Mouse (Mus musculus) hindbrain, embryonic 15.5 days (tissue): ENCODE measurements at regions not wholly inside any gene's neighbourhood (a gene's known extent, or its start where the extent isn't known, plus 50 kb on each side); places are given as distances from the start of the nearest gene placed in this dataset.

Experiments used
- ATAC-seq: fragments of 200-750 bp; cut with Nextera tagmentation; 2 replicates; pipeline ENCODE4 v1.8.0; 2017; ENCODE audit warnings: low read depth, moderate number of reproducible peaks, moderate TSS enrichment; ENCODE audit not compliant: low FRiP score
- H3K27ac ChIP-seq: fragments of 300-500 bp; sonication (generic); replicated peaks from 2 replicates; pipeline ENCODE4 v1.5.1; 2015; ENCODE audit warnings: mild to moderate bottlenecking, inconsistent platforms
- H3K27me3 ChIP-seq: fragments of 300-500 bp; sonication (generic); 2 replicates; pipeline ENCODE4 v1.6.1; 2015; ENCODE audit warnings: control low read depth, inconsistent platforms
- H3K36me3 ChIP-seq: fragments of 300-500 bp; sonication (generic); 2 replicates; pipeline ENCODE4 v1.6.1; 2015; ENCODE audit warnings: control low read depth, inconsistent platforms
- H3K4me1 ChIP-seq: fragments of 300-500 bp; sonication (generic); replicated peaks from 2 replicates; pipeline ENCODE4 v1.6.1; 2015; ENCODE audit warnings: control low read depth, inconsistent platforms
- H3K4me2 ChIP-seq: fragments of 300-500 bp; sonication (generic); 2 replicates; pipeline ENCODE4 v1.6.1; 2015; ENCODE audit warnings: moderate library complexity, mild to moderate bottlenecking, inconsistent platforms
- H3K4me3 ChIP-seq: fragments of 300-500 bp; sonication (generic); 2 replicates; pipeline ENCODE4 v1.5.1; 2015; ENCODE audit warnings: mild to moderate bottlenecking, inconsistent platforms
- H3K9ac ChIP-seq: fragments of 300-500 bp; sonication (generic); 2 replicates; pipeline ENCODE4 v1.6.1; 2015; ENCODE audit warnings: inconsistent platforms
- H3K9me3 ChIP-seq: fragments of 300-500 bp; sonication (generic); 2 replicates; pipeline ENCODE4 v1.6.1; 2016; ENCODE audit warnings: control low read depth, inconsistent platforms
- WGBS: fragments of 180-500 bp; shearing (Covaris S2); methylation state at CpG from one replicate; pipeline ENCODE4 v1.1.7; 2015; 5-methylcytosine and 5-hydroxymethylcytosine counted together

- no peak overlapping the region for H3K4me2 ChIP-seq
- H3K27me3 ChIP-seq, result no peaks in the 10 kb centered on the region
- no peak overlapping the region for H3K4me3 ChIP-seq
- 51% methylated on average over 4 of the region's 4 CpGs for WGBS
- H3K9ac ChIP-seq, result no peak overlapping the region
- no peaks in the 10 kb centered on the region for H3K9me3 ChIP-seq
- ATAC-seq, result no peak
- no peaks in the 10 kb centered on the region for H3K4me1 ChIP-seq
- H3K27ac ChIP-seq, result no peak overlapping the region
- H3K36me3 ChIP-seq, result no peaks in the 10 kb centered on the region
Measured at GRCm38 (mm10) chr7:138066921-138067320, 330.6 kb downstream of the Tcerg1l start.

GRCm38 (mm10) chr7:138075231-138075630 is 322.3 kb downstream of the Tcerg1l start:
- no peaks in the 10 kb centered on the region for H3K9me3 ChIP-seq
- H3K9ac ChIP-seq, result no peak overlapping the region
- no peak overlapping the region for H3K4me3 ChIP-seq
- 66% methylated on average over 3 of the region's 3 CpGs for WGBS
- ATAC-seq, result no peak
- no peak overlapping the region for H3K27ac ChIP-seq
- H3K4me2 ChIP-seq, result no peak overlapping the region
- no peaks in the 10 kb centered on the region for H3K36me3 ChIP-seq
- no peaks in the 10 kb centered on the region for H3K27me3 ChIP-seq
- H3K4me1 ChIP-seq, result no peaks in the 10 kb centered on the region

- H3K27ac ChIP-seq, result no peak overlapping the region
- no peaks in the 10 kb centered on the region for H3K36me3 ChIP-seq
- H3K4me2 ChIP-seq, result no peak overlapping the region
- ATAC-seq, result no peak
- H3K9me3 ChIP-seq, result no peaks in the 10 kb centered on the region
- H3K4me1 ChIP-seq, result no peaks in the 10 kb centered on the region
- H3K9ac ChIP-seq, result no peak overlapping the region
- no peaks in the 10 kb centered on the region for H3K27me3 ChIP-seq
- no peak overlapping the region for H3K4me3 ChIP-seq
- 21% methylated on average over 5 of the region's 5 CpGs for WGBS
Measured at GRCm38 (mm10) chr7:138083980-138084379, 313.6 kb downstream of the Tcerg1l start.

DNA sequence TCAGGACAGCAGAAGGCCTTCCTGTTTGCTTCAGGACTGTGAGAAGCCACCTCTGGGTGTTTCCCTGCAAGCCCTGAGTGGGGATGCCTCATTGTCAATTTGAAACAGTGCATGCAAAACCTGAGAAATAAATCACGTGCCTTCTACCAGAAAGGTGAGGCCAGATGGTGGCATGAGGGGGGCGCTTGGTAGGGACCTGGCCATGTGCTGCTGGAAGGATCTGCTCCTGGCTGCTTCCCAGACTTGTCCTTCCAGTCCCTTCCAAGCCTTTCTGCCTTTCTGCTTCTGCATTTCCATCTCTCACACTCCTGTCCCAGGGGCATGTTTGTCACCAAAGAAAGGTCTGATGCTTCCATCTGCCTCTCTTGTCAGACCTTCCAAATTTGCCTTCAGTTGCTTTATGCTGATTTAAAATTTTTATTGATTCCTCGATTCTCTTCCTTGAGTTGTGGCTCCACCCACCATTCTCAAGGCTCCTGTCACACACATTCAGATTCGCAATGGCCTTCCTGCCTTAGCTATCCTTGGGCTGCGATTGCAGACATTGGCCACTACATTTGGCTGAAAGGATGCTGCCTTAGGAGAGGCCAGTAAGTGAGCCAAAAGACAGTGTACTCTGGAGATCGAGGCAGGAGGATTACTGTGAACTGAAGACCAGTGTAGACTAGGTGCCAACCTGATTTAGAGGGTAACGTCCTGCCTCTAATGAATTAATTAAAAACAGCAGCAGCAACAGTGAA is 289.9 kb downstream of the Tcerg1l start:
- Histone ChIP-seq H3K36me3 (no peaks in the 10 kb centered on the region), H3K4me3 (no peak overlapping the region), H3K27ac (no peak overlapping the region), H3K4me1 (no peaks in the 10 kb centered on the region), H3K9me3 (no peaks in the 10 kb centered on the region), H3K9ac (no peak overlapping the region), H3K27me3 (no peaks in the 10 kb centered on the region), H3K4me2 (no peak overlapping the region)
- 62% methylated on average over 7 of the region's 7 CpGs for WGBS
- ATAC-seq, result no peak; the same call in 1 of the 2 replicates

- H3K27ac ChIP-seq, result 0 out of 2 replicates have a peak overlapping the region, but pooled peaks have one; percentile 37
- ATAC-seq, result peak; percentile 75
- H3K27me3 ChIP-seq, result no peaks in the 10 kb centered on the region
- no peaks in the 10 kb centered on the region for H3K9me3 ChIP-seq
- H3K36me3 ChIP-seq, result no peaks in the 10 kb centered on the region
- no peak overlapping the region for H3K4me2 ChIP-seq
- no peak overlapping the region for H3K9ac ChIP-seq
- WGBS, result 13% methylated on average over 4 of the region's 4 CpGs
- no peak overlapping the region for H3K4me3 ChIP-seq
- H3K4me1 ChIP-seq, result peaks cover 15% of the 10 kb centered on the region
Measured at GRCm38 (mm10) chr7:138121497-138121896, 276.0 kb downstream of the Tcerg1l start.

DNA sequence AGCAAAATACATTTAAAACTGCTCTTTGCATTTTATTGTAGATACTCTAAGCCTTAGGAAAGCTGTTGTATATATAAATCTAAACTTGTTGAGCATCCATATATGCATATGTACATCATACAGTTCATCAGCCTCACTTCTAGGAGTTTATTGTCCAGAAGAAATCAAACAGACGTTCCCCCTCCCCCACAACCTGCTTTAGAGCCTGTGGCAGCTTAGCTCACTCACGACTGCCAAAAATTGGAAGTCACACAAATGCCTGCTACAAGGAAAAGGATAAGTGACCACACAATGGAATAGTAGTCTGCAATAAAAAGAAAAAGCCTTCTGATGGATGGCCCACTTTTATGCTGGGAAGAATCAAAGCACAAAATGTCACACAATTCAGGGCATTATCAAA is 267.8 kb downstream of the Tcerg1l start:
- Histone ChIP-seq H3K36me3 (no peaks in the 10 kb centered on the region), H3K27me3 (no peaks in the 10 kb centered on the region), H3K9ac (no peak overlapping the region), H3K4me3 (no peak overlapping the region), H3K4me2 (no peak overlapping the region), H3K4me1 (no peaks in the 10 kb centered on the region), H3K9me3 (no peaks in the 10 kb centered on the region), H3K27ac (no peak overlapping the region)
- no peak for ATAC-seq
- 39% methylated on average over 2 of the region's 2 CpGs for WGBS

- H3K4me3 ChIP-seq, result no peak overlapping the region
- no peak overlapping the region for H3K9ac ChIP-seq
- ATAC-seq, result no peak
- 0 out of 2 replicates have a peak, but pooled peaks cover 7% of the 10 kb centered on the region for H3K4me1 ChIP-seq
- H3K27me3 ChIP-seq, result no peaks in the 10 kb centered on the region
- H3K36me3 ChIP-seq, result no peaks in the 10 kb centered on the region
- WGBS, result 92% methylated on average over 6 of the region's 6 CpGs
- no peak overlapping the region for H3K27ac ChIP-seq
- no peaks in the 10 kb centered on the region for H3K9me3 ChIP-seq
- H3K4me2 ChIP-seq, result no peak overlapping the region
Measured at GRCm38 (mm10) chr7:138133427-138133826, 264.1 kb downstream of the Tcerg1l start.

- no peak overlapping the region for H3K4me3 ChIP-seq
- H3K9ac ChIP-seq, result no peak overlapping the region
- no peaks in the 10 kb centered on the region for H3K36me3 ChIP-seq
- H3K4me2 ChIP-seq, result no peak overlapping the region
- no peak overlapping the region for H3K27ac ChIP-seq
- WGBS, result 17% methylated on average over 1 of the region's 1 CpGs
- H3K4me1 ChIP-seq, result 0 out of 2 replicates have a peak, but pooled peaks cover 7% of the 10 kb centered on the region
- ATAC-seq, result no peak
- no peaks in the 10 kb centered on the region for H3K27me3 ChIP-seq
- no peaks in the 10 kb centered on the region for H3K9me3 ChIP-seq
Measured at GRCm38 (mm10) chr7:138137934-138138333, 259.6 kb downstream of the Tcerg1l start.

GRCm38 (mm10) chr7:138139766-138140165 is 257.8 kb downstream of the Tcerg1l start:
- WGBS, result 81% methylated on average over 5 of the region's 5 CpGs
- H3K36me3 ChIP-seq, result no peaks in the 10 kb centered on the region

GRCm38 (mm10) chr7:138149496-138149895 is 248.0 kb downstream of the Tcerg1l start:
- ATAC-seq, result no peak
- Histone ChIP-seq H3K36me3 (no peaks in the 10 kb centered on the region), H3K4me1 (no peaks in the 10 kb centered on the region), H3K4me2 (no peak overlapping the region), H3K4me3 (no peak overlapping the region), H3K9me3 (no peaks in the 10 kb centered on the region), H3K27me3 (no peaks in the 10 kb centered on the region), H3K9ac (no peak overlapping the region), H3K27ac (no peak overlapping the region)
- 89% methylated on average over 2 of the region's 2 CpGs for WGBS

More at GRCm38 (mm10) chr7:138139766-138140165, 257.8 kb downstream of the Tcerg1l start:
- H3K4me1 ChIP-seq, result 0 out of 2 replicates have a peak, but pooled peaks cover 7% of the 10 kb centered on the region
- no peak overlapping the region for H3K27ac ChIP-seq
- H3K4me2 ChIP-seq, result no peak overlapping the region
- no peaks in the 10 kb centered on the region for H3K9me3 ChIP-seq
- ATAC-seq, result no peak
- H3K4me3 ChIP-seq, result no peak overlapping the region
- no peak overlapping the region for H3K9ac ChIP-seq
- H3K27me3 ChIP-seq, result no peaks in the 10 kb centered on the region

- Histone ChIP-seq H3K4me1 (no peaks in the 10 kb centered on the region), H3K4me2 (no peak overlapping the region), H3K27me3 (no peaks in the 10 kb centered on the region), H3K36me3 (no peaks in the 10 kb centered on the region), H3K9ac (no peak overlapping the region), H3K4me3 (no peak overlapping the region), H3K9me3 (no peaks in the 10 kb centered on the region), H3K27ac (no peak overlapping the region)
- 24% methylated on average over 4 of the region's 4 CpGs for WGBS
- no peak for ATAC-seq
Measured at GRCm38 (mm10) chr7:138153455-138154167, 243.9 kb downstream of the Tcerg1l start.
